Mouse (Mus musculus): ENCODE data around the gene Ptprt. TPM values are rescaled to one million over a fixed set of nuclear protein-coding genes. Genes with fewer than 3 reads are reported as not detected.

The Ptprt gene
- polyA plus RNA-seq, 1 experiment: 0.39 TPM

- TF ChIP-seq CTCF (IDR thresholded peaks at IDR 0.05; ENCODE audit: extremely low read depth, insufficient read length, insufficient replicate concordance, low read depth, low read length) (no peak), POLR2A (IDR thresholded peaks at IDR 0.05; ENCODE audit: low read depth, low read length) (no peak)
- H3K27me3 ChIP-seq (ENCODE audit: control insufficient read depth, insufficient read depth, low read length): no peaks in the 10 kb centered on the region
- no peaks in the 10 kb centered on the region for H3K36me3 ChIP-seq (ENCODE audit: control insufficient read depth, insufficient read depth, low read length)
- no peak overlapping the region for H3K27ac ChIP-seq (ENCODE audit: insufficient read depth, low read depth, low read length)
- 73% methylated on average over 1 of the region's 1 CpGs for WGBS
- H3K4me3 ChIP-seq (ENCODE audit: low read depth, low read length): no peak overlapping the region
- H3K4me1 ChIP-seq (ENCODE audit: control insufficient read depth, insufficient read depth, insufficient read length, low read length): no peaks in the 10 kb centered on the region
Observed at GRCm38 (mm10) chr2:161625896-161626295, 1035.1 kb downstream of the Ptprt start.

DNA sequence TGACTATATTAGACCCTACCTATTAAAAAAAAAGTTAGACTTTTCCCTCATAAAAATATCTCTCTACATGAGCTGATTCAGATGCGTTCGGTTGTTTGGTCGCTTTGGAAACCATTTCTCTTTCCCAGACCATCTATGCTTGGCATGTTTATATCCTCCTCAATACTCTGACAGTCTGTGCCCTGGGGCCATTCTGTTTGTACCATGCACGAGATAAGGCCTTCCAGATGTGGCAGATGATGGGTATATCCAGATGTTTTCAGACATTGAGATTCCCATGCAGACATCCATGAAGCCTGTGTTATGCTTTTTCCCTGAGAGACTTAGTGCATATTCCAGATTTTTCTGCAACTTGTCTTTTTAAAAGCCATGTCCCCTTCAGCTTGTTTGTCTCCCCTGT is 1052.5 kb downstream of the Ptprt start:
- no peaks in the 10 kb centered on the region for H3K27me3 ChIP-seq (ENCODE audit: control insufficient read depth, insufficient read depth, low read length)
- TF ChIP-seq POLR2A (IDR thresholded peaks at IDR 0.05; ENCODE audit: low read depth, low read length): no peak
- no peak for TF ChIP-seq CTCF (IDR thresholded peaks at IDR 0.05; ENCODE audit: extremely low read depth, insufficient read length, insufficient replicate concordance, low read depth, low read length)
- no peak overlapping the region for H3K4me3 ChIP-seq (ENCODE audit: low read depth, low read length)
- H3K27ac ChIP-seq (ENCODE audit: insufficient read depth, low read depth, low read length): no peak overlapping the region
- 80% methylated on average over 4 of the region's 4 CpGs for WGBS
- H3K4me1 ChIP-seq (ENCODE audit: control insufficient read depth, insufficient read depth, insufficient read length, low read length): no peaks in the 10 kb centered on the region
- H3K36me3 ChIP-seq (ENCODE audit: control insufficient read depth, insufficient read depth, low read length): no peaks in the 10 kb centered on the region

GRCm38 (mm10) chr2:161607372-161607771 is 1053.6 kb downstream of the Ptprt start:
- H3K4me3 ChIP-seq (ENCODE audit: low read depth, low read length): no peak overlapping the region
- TF ChIP-seq CTCF (IDR thresholded peaks at IDR 0.05; ENCODE audit: extremely low read depth, insufficient read length, insufficient replicate concordance, low read depth, low read length) (no peak), POLR2A (IDR thresholded peaks at IDR 0.05; ENCODE audit: low read depth, low read length) (no peak)
- H3K27me3 ChIP-seq (ENCODE audit: control insufficient read depth, insufficient read depth, low read length): no peaks in the 10 kb centered on the region
- no peak overlapping the region for H3K27ac ChIP-seq (ENCODE audit: insufficient read depth, low read depth, low read length)
- no peaks in the 10 kb centered on the region for H3K36me3 ChIP-seq (ENCODE audit: control insufficient read depth, insufficient read depth, low read length)
- no peaks in the 10 kb centered on the region for H3K4me1 ChIP-seq (ENCODE audit: control insufficient read depth, insufficient read depth, insufficient read length, low read length)
- 29% methylated on average over 4 of the region's 4 CpGs for WGBS

DNA sequence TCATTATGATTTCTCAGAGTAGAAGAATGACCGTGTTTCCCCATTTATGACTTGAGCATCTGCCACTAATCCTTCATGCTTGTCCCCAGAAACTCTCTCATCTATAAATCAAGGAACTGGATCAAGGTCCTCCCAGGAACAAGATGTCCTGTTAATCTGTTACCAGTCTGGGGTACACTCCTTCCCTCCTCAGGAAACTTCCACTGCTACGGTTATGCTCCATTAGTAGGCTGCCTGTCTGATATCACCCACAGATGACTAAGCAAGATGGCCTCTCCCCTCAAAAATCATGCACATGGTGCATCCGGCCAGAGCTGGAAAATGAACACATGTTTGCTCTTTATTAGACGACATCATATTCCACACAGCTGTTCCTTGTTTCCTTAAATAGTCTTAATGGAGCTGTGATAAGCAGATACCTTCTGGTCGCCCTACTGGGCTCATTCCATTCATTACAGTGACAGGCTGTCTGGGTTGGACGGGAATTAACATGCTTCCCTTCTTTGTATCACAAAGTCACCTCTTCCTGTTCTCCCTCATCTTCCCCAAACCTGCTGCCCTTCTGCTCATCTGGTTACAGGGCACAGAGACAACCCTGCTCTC is 1060.6 kb downstream of the Ptprt start:
- no peak for TF ChIP-seq CTCF (IDR thresholded peaks at IDR 0.05; ENCODE audit: extremely low read depth, insufficient read length, insufficient replicate concordance, low read depth, low read length)
- TF ChIP-seq POLR2A (IDR thresholded peaks at IDR 0.05; ENCODE audit: low read depth, low read length): no peak
- H3K4me1 ChIP-seq (ENCODE audit: control insufficient read depth, insufficient read depth, insufficient read length, low read length): no peaks in the 10 kb centered on the region
- no peak overlapping the region for H3K4me3 ChIP-seq (ENCODE audit: low read depth, low read length)
- H3K27me3 ChIP-seq (ENCODE audit: control insufficient read depth, insufficient read depth, low read length): no peaks in the 10 kb centered on the region
- WGBS: 29% methylated on average over 6 of the region's 6 CpGs
- no peak overlapping the region for H3K27ac ChIP-seq (ENCODE audit: insufficient read depth, low read depth, low read length)
- no peaks in the 10 kb centered on the region for H3K36me3 ChIP-seq (ENCODE audit: control insufficient read depth, insufficient read depth, low read length)

DNA sequence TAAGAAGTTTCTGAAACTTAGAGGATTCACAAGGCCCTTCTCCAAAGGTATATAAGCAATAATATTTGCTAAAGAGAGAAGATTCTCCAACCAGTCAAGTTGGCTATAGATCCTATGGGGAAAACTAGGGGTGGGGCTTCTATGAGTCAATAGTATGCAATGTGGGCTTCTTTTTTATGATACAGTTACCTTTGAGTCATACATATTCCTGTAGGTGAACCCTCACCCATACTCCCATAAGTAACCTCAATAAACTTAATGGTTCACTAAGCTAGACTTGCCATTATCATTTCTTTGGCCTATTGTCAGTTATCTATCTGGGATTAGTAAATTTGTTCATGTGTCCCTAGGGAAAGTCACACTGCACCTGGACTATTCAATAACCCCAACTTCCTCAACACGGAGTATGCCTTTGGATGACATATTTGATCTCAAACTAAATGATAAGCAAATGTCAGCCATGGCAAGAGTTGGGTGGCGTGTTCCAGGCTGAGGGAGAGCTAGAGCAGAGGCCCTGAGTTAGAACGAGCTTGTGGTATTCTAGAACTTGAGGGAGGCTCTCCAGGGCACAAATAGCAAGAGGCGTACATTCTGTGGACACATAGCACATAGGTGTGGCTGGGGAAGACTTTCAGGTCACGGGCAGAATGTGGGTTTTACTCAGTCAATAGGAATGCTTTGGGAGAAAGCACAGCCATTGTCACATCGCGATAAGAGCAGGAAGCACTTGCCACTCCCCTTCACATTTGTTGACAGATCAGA is 1067.4 kb downstream of the Ptprt start:
- no peaks in the 10 kb centered on the region for H3K4me1 ChIP-seq (ENCODE audit: control insufficient read depth, insufficient read depth, insufficient read length, low read length)
- H3K27ac ChIP-seq (ENCODE audit: insufficient read depth, low read depth, low read length): no peak overlapping the region
- H3K36me3 ChIP-seq (ENCODE audit: control insufficient read depth, insufficient read depth, low read length): no peaks in the 10 kb centered on the region
- no peak overlapping the region for H3K4me3 ChIP-seq (ENCODE audit: low read depth, low read length)
- TF ChIP-seq CTCF (IDR thresholded peaks at IDR 0.05; ENCODE audit: extremely low read depth, insufficient read length, insufficient replicate concordance, low read depth, low read length): no peak
- no peak for TF ChIP-seq POLR2A (IDR thresholded peaks at IDR 0.05; ENCODE audit: low read depth, low read length)
- no peaks in the 10 kb centered on the region for H3K27me3 ChIP-seq (ENCODE audit: control insufficient read depth, insufficient read depth, low read length)
- WGBS: 57% methylated on average over 7 of the region's 7 CpGs

DNA sequence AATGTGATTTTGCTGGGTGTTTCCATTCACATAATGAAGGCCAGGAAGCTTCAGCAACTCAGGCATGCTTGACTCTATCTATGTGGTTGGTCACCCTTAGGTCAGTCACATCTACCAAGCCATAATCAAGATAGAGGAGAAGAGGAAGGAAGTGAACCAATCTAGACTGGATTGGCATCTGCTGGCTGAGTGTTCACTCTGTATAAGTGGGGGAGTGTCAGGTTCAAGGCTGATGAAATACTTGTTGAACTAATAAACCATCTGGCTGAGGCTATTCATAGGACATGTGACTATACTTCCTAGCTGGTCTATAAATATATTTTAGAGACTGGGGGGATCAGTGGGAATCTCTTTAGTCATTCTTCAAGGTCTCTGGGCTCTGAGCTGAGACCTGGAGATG is 1086.5 kb downstream of the Ptprt start:
- TF ChIP-seq POLR2A (IDR thresholded peaks at IDR 0.05; ENCODE audit: low read depth, low read length) (no peak), CTCF (IDR thresholded peaks at IDR 0.05; ENCODE audit: extremely low read depth, insufficient read length, insufficient replicate concordance, low read depth, low read length) (no peak)
- Histone ChIP-seq H3K4me3 (ENCODE audit: low read depth, low read length) (no peak overlapping the region), H3K27ac (ENCODE audit: insufficient read depth, low read depth, low read length) (no peak overlapping the region), H3K4me1 (ENCODE audit: control insufficient read depth, insufficient read depth, insufficient read length, low read length) (no peaks in the 10 kb centered on the region), H3K36me3 (ENCODE audit: control insufficient read depth, insufficient read depth, low read length) (no peaks in the 10 kb centered on the region), H3K27me3 (ENCODE audit: control insufficient read depth, insufficient read depth, low read length) (no peaks in the 10 kb centered on the region)

- no peak for TF ChIP-seq CTCF (IDR thresholded peaks at IDR 0.05; ENCODE audit: extremely low read depth, insufficient read length, insufficient replicate concordance, low read depth, low read length)
- Histone ChIP-seq H3K4me3 (ENCODE audit: low read depth, low read length) (no peak overlapping the region), H3K27me3 (ENCODE audit: control insufficient read depth, insufficient read depth, low read length) (no peaks in the 10 kb centered on the region), H3K4me1 (ENCODE audit: control insufficient read depth, insufficient read depth, insufficient read length, low read length) (no peaks in the 10 kb centered on the region), H3K36me3 (ENCODE audit: control insufficient read depth, insufficient read depth, low read length) (no peaks in the 10 kb centered on the region), H3K27ac (ENCODE audit: insufficient read depth, low read depth, low read length) (no peak overlapping the region)
Observed at GRCm38 (mm10) chr2:161572201-161572600, 1088.7 kb downstream of the Ptprt start.
